Mouse (Mus musculus) kidney, adult 2 months (tissue): ENCODE results near the gene Lyrm7.

Source experiments
- CTCF ChIP-seq: fragments of 200-500 bp; conservative IDR thresholded peaks from 2 replicates; pipeline ENCODE4 v1.5.1; 2011; ENCODE audit warnings: low read depth, mild to moderate bottlenecking, control low read depth, low read length, moderate library complexity, mixed read lengths; ENCODE audit not compliant: insufficient read depth, insufficient read length
- POLR2A ChIP-seq: fragments of 200-500 bp; IDR thresholded peaks from one replicate; pipeline ENCODE4 v1.6.1; 2011; ENCODE audit warnings: low read depth, low read length, control low read depth

- TF ChIP-seq POLR2A (no peak), CTCF (no peak)
Measured at GRCm38 (mm10) chr11:54777387-54778130, 83.2 kb downstream of the Lyrm7 start.
